Mouse (Mus musculus): ENCODE measurements at regions not wholly inside any gene's neighbourhood (a gene's known extent, or its start where the extent isn't known, plus 50 kb on each side); places are given as distances from the start of the nearest gene placed in this dataset.

GRCm38 (mm10) chr7:40381244-40381643 lies 516.9 kb upstream of the Vstm2b start:
- ATAC-seq (ENCODE audit: low FRiP score), result no peak
- H3K4me1 ChIP-seq, result no peaks in the 10 kb centered on the region
- no peaks in the 10 kb centered on the region for H3K9me3 ChIP-seq (replicated peaks)
- no peaks in the 10 kb centered on the region for H3K27me3 ChIP-seq
- 93% methylated on average over 3 of the region's 3 CpGs for WGBS
- H3K4me3 ChIP-seq, result no peak overlapping the region
- no peak overlapping the region for H3K4me2 ChIP-seq (replicated peaks)
- no peak overlapping the region for H3K27ac ChIP-seq
- H3K36me3 ChIP-seq, result no peaks in the 10 kb centered on the region
- H3K9ac ChIP-seq, result no peak overlapping the region

GRCm38 (mm10) chr7:40388152-40388551 lies 510.0 kb upstream of the Vstm2b start:
- ATAC-seq (ENCODE audit: low FRiP score), result no peak
- Histone ChIP-seq H3K36me3 (no peaks in the 10 kb centered on the region), H3K4me1 (peaks cover 25% of the 10 kb centered on the region)

GRCm38 (mm10) chr7:40389795-40390194 lies 508.3 kb upstream of the Vstm2b start:
- no peaks in the 10 kb centered on the region for H3K27me3 ChIP-seq
- no peak for ATAC-seq (ENCODE audit: low FRiP score)
- H3K4me2 ChIP-seq (replicated peaks), result no peak overlapping the region
- H3K9ac ChIP-seq, result no peak overlapping the region
- H3K27ac ChIP-seq, result no peak overlapping the region
- no peaks in the 10 kb centered on the region for H3K36me3 ChIP-seq
- no peaks in the 10 kb centered on the region for H3K9me3 ChIP-seq (replicated peaks)
- H3K4me1 ChIP-seq, result peaks cover 26% of the 10 kb centered on the region
- no peak overlapping the region for H3K4me3 ChIP-seq
- 36% methylated on average over 3 of the region's 3 CpGs for WGBS

More at GRCm38 (mm10) chr7:40388152-40388551, 510.0 kb upstream of the Vstm2b start:
- no peak overlapping the region for H3K27ac ChIP-seq
- 94% methylated on average over 5 of the region's 5 CpGs for WGBS
- no peak overlapping the region for H3K9ac ChIP-seq
- no peak overlapping the region for H3K4me2 ChIP-seq (replicated peaks)
- H3K27me3 ChIP-seq, result no peaks in the 10 kb centered on the region
- H3K9me3 ChIP-seq (replicated peaks), result no peaks in the 10 kb centered on the region
- no peak overlapping the region for H3K4me3 ChIP-seq

DNA sequence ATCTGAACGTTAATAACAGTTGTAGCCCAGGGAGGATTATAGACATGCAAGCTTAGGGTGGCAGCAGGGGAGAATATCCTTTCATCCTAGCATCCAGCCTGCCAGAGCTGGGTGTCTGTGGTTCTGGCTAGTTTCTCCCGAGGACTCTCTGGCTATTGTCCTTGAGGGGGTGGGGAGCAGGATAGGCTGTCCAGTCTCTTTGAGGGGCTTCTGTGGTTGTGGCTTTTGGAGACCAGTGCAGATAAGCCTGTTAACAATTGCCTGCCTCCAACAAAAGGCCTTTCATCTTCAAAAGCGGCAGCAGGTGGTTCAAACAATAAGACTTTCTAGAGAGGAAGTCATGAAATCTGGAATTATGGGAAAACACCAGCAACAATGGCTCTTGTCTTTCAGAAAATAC lies 507.2 kb upstream of the Vstm2b start:
- no peaks in the 10 kb centered on the region for H3K9me3 ChIP-seq (replicated peaks)
- H3K36me3 ChIP-seq, result no peaks in the 10 kb centered on the region
- no peak overlapping the region for H3K9ac ChIP-seq
- no peak overlapping the region for H3K4me2 ChIP-seq (replicated peaks)
- ATAC-seq (ENCODE audit: low FRiP score), result 0 out of 2 replicates have a peak, but pooled peaks have one; percentile 23
- H3K27ac ChIP-seq, result no peak overlapping the region
- no peaks in the 10 kb centered on the region for H3K27me3 ChIP-seq
- 13% methylated on average over 3 of the region's 3 CpGs for WGBS
- peaks cover 26% of the 10 kb centered on the region for H3K4me1 ChIP-seq
- no peak overlapping the region for H3K4me3 ChIP-seq

DNA sequence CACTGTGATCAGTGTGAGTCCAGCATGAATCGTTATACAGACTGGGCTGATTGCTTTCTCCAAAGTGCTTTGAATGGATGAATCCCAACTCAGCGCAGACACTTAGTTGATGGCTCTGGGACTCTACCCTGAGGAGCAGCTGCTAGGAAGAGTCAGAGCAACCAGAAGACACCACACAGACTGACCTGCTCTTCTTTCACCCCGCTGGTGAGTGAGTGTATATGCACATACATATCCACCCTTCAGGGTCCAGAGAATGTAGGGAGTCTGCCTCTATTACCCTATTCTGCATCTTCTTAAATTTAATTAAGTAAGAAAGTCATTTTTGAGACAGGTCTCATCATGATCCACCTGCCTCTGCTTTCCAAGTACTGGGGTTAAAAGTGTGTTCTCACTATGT lies 506.5 kb upstream of the Vstm2b start:
- peaks cover 26% of the 10 kb centered on the region for H3K4me1 ChIP-seq
- ATAC-seq (ENCODE audit: low FRiP score), result peak; percentile 50; the same call in 1 of the 2 replicates
- no peak overlapping the region for H3K9ac ChIP-seq
- no peak overlapping the region for H3K27ac ChIP-seq
- no peaks in the 10 kb centered on the region for H3K36me3 ChIP-seq
- 56% methylated on average over 3 of the region's 3 CpGs for WGBS
- no peak overlapping the region for H3K4me3 ChIP-seq
- H3K4me2 ChIP-seq (replicated peaks), result no peak overlapping the region
- no peaks in the 10 kb centered on the region for H3K27me3 ChIP-seq
- no peaks in the 10 kb centered on the region for H3K9me3 ChIP-seq (replicated peaks)

DNA sequence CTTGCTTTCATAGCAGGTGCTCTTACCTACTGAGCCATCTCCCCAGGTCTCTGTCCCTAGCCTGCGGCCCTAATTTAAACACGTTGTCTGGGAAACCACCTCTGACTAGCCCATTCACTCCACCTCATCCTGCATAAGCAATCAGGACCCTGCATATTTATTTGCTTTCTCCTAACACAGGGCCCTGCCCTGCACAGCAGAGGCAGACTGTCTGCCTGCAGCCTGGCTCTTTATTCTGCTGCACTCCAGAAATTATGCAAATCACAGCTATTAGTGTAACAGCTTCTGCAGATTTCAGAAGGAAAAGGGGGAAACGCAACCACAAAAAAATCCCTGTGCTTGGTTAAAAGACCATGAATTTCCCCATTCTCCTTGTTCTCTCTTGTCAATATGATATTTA lies 505.9 kb upstream of the Vstm2b start:
- peaks cover 26% of the 10 kb centered on the region for H3K4me1 ChIP-seq
- H3K27ac ChIP-seq, result peak overlapping the region; percentile 55; the same call in 1 of the 2 replicates
- H3K4me2 ChIP-seq (replicated peaks), result no peak overlapping the region
- no peaks in the 10 kb centered on the region for H3K36me3 ChIP-seq
- no peaks in the 10 kb centered on the region for H3K9me3 ChIP-seq (replicated peaks)
- no peak overlapping the region for H3K9ac ChIP-seq
- H3K4me3 ChIP-seq, result no peak overlapping the region
- ATAC-seq (ENCODE audit: low FRiP score), result peak; percentile 91
- no peaks in the 10 kb centered on the region for H3K27me3 ChIP-seq
- WGBS, result 23% methylated on average over 3 of the region's 3 CpGs

GRCm38 (mm10) chr7:40392699-40393098 lies 505.4 kb upstream of the Vstm2b start:
- 88% methylated on average over 1 of the region's 1 CpGs for WGBS
- H3K9me3 ChIP-seq (replicated peaks), result no peaks in the 10 kb centered on the region
- H3K4me2 ChIP-seq (replicated peaks), result no peak overlapping the region
- peaks cover 26% of the 10 kb centered on the region for H3K4me1 ChIP-seq
- no peak overlapping the region for H3K4me3 ChIP-seq
- H3K27ac ChIP-seq, result peak overlapping the region; percentile 55; the same call in 1 of the 2 replicates
- H3K27me3 ChIP-seq, result no peaks in the 10 kb centered on the region
- H3K9ac ChIP-seq, result no peak overlapping the region
- no peaks in the 10 kb centered on the region for H3K36me3 ChIP-seq
- ATAC-seq (ENCODE audit: low FRiP score), result 0 out of 2 replicates have a peak, but pooled peaks have one; percentile 14

GRCm38 (mm10) chr7:40398266-40398665 lies 499.9 kb upstream of the Vstm2b start:
- no peak for ATAC-seq (ENCODE audit: low FRiP score)
- H3K4me3 ChIP-seq, result no peak overlapping the region
- H3K27ac ChIP-seq, result no peak overlapping the region
- H3K9ac ChIP-seq, result no peak overlapping the region
- H3K27me3 ChIP-seq, result no peaks in the 10 kb centered on the region
- WGBS, result 64% methylated on average over 5 of the region's 5 CpGs
- no peaks in the 10 kb centered on the region for H3K9me3 ChIP-seq (replicated peaks)
- no peaks in the 10 kb centered on the region for H3K4me1 ChIP-seq
- H3K4me2 ChIP-seq (replicated peaks), result no peak overlapping the region
- no peaks in the 10 kb centered on the region for H3K36me3 ChIP-seq

- WGBS, result 81% methylated on average over 2 of the region's 2 CpGs
- Histone ChIP-seq H3K4me3 (no peak overlapping the region), H3K9me3 (replicated peaks) (no peaks in the 10 kb centered on the region), H3K36me3 (no peaks in the 10 kb centered on the region), H3K4me2 (replicated peaks) (no peak overlapping the region), H3K27me3 (no peaks in the 10 kb centered on the region), H3K4me1 (no peaks in the 10 kb centered on the region), H3K9ac (no peak overlapping the region), H3K27ac (no peak overlapping the region)
- ATAC-seq (ENCODE audit: low FRiP score), result no peak
Measured at GRCm38 (mm10) chr7:40419332-40419731, 478.8 kb upstream of the Vstm2b start.

DNA sequence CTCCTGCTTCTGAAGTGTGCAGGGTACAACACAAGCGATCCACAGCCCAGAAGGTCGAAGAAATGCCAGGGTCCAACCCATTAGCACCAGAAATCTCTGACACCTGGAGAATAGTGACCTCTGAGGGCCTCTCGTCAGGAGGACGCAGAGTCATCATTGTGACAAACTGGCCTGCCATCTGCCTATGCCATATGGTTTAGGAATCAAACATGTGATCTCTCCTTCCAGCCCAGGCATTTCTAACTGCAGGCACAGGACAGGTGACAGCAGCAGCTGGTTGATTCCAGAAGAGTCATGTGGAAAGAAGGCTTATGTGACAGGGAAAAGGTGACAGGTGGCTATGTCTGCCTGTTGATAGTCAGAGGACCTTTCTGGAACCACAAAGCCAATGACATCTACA lies 476.0 kb upstream of the Vstm2b start:
- H3K4me3 ChIP-seq, result no peak overlapping the region
- no peaks in the 10 kb centered on the region for H3K4me1 ChIP-seq
- no peak for ATAC-seq (ENCODE audit: low FRiP score)
- no peaks in the 10 kb centered on the region for H3K36me3 ChIP-seq
- 79% methylated on average over 4 of the region's 4 CpGs for WGBS
- no peak overlapping the region for H3K27ac ChIP-seq
- no peaks in the 10 kb centered on the region for H3K9me3 ChIP-seq (replicated peaks)
- no peak overlapping the region for H3K4me2 ChIP-seq (replicated peaks)
- no peaks in the 10 kb centered on the region for H3K27me3 ChIP-seq
- no peak overlapping the region for H3K9ac ChIP-seq

GRCm38 (mm10) chr7:40429416-40429815 lies 468.7 kb upstream of the Vstm2b start:
- Histone ChIP-seq H3K4me2 (replicated peaks) (no peak overlapping the region), H3K27ac (no peak overlapping the region), H3K27me3 (no peaks in the 10 kb centered on the region), H3K9me3 (replicated peaks) (no peaks in the 10 kb centered on the region), H3K36me3 (no peaks in the 10 kb centered on the region), H3K4me1 (no peaks in the 10 kb centered on the region), H3K4me3 (no peak overlapping the region), H3K9ac (no peak overlapping the region)
- no peak for ATAC-seq (ENCODE audit: low FRiP score)
- 94% methylated on average over 2 of the region's 2 CpGs for WGBS

DNA sequence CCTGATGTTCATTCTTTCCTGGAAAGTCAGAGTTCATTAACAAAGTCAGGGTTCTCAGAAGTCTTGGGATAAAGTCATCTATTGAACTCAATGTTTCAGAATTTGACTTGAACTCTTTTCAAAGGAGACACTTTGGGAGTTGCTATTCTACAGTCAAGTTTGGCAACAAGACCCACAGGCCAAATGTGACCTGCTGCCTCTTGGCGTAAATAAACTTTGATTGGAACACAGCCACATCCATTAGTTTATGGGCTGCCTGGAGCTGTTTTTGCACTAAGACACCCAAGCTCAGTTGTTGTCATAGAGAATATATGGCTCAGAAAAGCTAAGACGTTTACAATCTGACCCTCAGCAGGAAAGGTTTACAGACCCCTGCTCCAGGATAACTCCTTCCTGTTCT lies 464.2 kb upstream of the Vstm2b start:
- no peak overlapping the region for H3K9ac ChIP-seq
- no peak for ATAC-seq (ENCODE audit: low FRiP score)
- no peak overlapping the region for H3K4me2 ChIP-seq (replicated peaks)
- no peak overlapping the region for H3K27ac ChIP-seq
- 74% methylated on average over 2 of the region's 2 CpGs for WGBS
- H3K4me1 ChIP-seq, result no peaks in the 10 kb centered on the region
- no peak overlapping the region for H3K4me3 ChIP-seq
- no peaks in the 10 kb centered on the region for H3K27me3 ChIP-seq
- H3K36me3 ChIP-seq, result no peaks in the 10 kb centered on the region
- H3K9me3 ChIP-seq (replicated peaks), result no peaks in the 10 kb centered on the region

DNA sequence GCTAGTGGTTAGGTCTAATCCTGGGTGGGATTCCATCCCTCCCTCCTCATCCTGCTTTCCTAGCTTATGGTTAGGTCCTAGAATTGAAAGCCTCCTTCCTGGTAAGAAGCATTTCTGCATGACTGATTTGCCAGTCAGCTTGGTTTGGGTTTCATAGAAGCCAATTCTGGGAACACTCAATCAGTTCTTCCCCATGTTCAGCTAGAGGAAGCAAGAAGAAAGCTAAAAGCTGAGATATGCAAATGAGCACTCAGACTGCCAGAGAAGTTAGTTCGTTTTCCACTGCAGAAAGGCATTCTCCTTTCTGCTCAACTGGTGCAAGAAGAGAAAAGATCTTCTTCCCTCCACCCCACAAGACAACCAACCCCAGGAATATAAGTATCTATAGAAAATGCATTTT lies 457.0 kb upstream of the Vstm2b start:
- H3K9ac ChIP-seq, result no peak overlapping the region
- ATAC-seq (ENCODE audit: low FRiP score), result no peak
- H3K4me2 ChIP-seq (replicated peaks), result no peak overlapping the region
- H3K27me3 ChIP-seq, result no peaks in the 10 kb centered on the region
- no peaks in the 10 kb centered on the region for H3K9me3 ChIP-seq (replicated peaks)
- no peak overlapping the region for H3K4me3 ChIP-seq
- 41% methylated on average over 1 of the region's 1 CpGs for WGBS
- H3K4me1 ChIP-seq, result no peaks in the 10 kb centered on the region
- H3K36me3 ChIP-seq, result no peaks in the 10 kb centered on the region
- no peak overlapping the region for H3K27ac ChIP-seq

Measured in hindbrain, embryonic 12.5 days (tissue).